Mouse (Mus musculus) liver, postnatal 0 days (tissue): ENCODE data around the gene Slc30a7.

ENCODE experiments used
- CTCF ChIP-seq: sonication (generic); IDR thresholded peaks from 2 replicates; pipeline ENCODE4 v1.5.1; 2016; ENCODE audit warnings: antibody characterized with exemption, low read depth
- EP300 ChIP-seq: IDR thresholded peaks from 2 replicates; pipeline ENCODE4 v1.6.1; 2016; ENCODE audit warnings: antibody characterized with exemption, low read depth, mild to moderate bottlenecking

- TF ChIP-seq EP300 (no peak), CTCF (no peak)
Measured at GRCm38 (mm10) chr3:116016116-116016515, 8.9 kb upstream of the Slc30a7 start.
